Mouse (Mus musculus) urinary bladder, postnatal 4 days (tissue): ENCODE results near the gene Trmt61a.
"Not testable (repeated sequence)": the region's sequence is repeated elsewhere in the genome, so short reads cannot be mapped to it uniquely, and the experiment has no call there.

Experiments used
- DNase-seq, 2 experiments: peaks; one replicate each; pipeline ENCODE4 v3.0.0; 2021 to 2022; ENCODE audit warnings: low spot score in 2 of 2

Gene Trmt61a

DNA sequence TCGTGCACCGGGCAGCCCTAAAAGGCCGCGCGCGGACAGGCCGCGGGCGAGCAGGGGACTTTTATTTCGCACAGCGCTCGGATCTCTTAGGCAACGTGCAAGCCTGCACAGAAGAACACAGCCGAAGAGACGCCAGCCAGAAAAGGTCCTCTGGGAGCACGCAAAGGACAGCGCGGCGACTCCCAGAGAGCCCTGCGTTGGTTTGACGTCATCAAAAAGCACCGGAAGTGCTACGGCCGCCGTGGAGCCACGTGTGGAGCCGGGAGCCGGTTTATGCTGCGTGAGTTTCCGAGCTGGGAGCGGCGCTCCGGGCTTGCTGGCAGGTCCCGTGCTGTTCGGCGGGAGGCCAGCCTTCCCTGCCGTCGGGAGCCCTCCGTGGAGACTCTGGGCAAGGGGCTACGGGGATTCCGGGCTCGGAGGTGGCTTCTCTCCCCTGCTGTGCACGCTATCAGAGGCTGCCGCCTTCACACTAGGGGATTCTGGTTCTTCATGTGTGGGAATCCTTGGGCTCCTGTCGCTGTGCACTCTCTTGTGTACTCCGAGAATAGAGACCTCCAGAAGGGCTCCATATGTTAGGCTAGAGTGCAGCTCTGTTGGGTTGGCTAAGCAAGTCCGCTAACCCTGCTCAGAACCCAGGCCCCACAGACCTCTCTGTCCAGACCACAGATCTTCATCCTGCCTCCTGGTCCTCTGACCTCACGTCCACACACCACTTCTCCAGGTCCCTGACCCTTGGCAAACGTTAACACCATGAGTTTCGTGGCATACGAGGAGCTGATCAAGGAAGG lies at the start of gene Trmt61a:
Trmt61a (plus strand) TSS at position 224 of the 788 bp plus-strand sequence.
- peak; percentile 83 to 92 for DNase-seq

DNA sequence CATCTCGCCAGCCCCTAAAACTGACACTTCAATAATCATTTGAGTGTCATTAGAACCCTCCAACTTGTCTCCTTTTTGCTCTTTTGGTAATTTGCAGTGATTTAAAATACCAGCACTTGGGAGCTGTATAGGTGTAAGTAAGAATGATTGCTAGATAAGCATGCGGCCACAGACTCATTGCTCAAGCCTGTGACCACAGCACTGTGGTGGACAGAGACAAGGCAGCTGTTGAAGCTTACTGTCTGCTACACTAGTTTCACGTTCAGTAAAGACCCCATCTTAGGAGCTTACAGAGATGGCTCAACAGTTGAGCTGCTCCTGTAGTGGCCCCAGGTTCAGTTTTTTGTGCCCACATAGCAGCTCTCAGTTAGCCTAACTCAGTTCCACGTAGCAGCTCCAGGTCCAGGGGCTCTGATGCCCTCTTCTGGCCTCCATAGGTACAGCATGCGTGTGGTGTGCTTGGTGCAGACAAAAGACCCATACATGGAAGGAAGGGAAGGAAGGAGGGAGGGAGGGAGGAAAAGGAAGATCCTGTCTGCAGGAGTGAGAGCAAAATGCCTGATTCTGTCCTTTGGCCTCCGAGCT lies 29.8 kb upstream of the Trmt61a start:
- peak; percentile 48 to 66 for DNase-seq

DNA sequence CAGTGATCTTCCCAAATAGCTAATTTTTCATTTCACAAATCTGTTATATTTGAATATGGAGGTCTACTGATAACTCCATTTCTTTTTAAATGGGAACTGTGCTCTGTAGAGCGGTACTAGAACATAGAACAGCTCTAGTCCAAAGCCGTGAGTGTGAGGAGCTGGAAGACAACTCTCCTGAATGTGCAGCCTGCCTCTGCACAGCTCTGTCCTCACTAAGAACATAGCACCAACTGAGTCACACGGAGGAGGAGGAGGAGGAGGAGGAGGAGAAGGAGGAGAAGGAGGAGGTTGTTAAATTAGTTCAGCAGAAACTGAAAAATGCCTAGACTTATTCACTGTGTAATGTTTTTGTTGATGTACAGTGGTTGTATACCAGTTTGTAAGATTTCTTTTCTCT lies 25.0 kb upstream of the Trmt61a start:
- no peak for DNase-seq

DNA sequence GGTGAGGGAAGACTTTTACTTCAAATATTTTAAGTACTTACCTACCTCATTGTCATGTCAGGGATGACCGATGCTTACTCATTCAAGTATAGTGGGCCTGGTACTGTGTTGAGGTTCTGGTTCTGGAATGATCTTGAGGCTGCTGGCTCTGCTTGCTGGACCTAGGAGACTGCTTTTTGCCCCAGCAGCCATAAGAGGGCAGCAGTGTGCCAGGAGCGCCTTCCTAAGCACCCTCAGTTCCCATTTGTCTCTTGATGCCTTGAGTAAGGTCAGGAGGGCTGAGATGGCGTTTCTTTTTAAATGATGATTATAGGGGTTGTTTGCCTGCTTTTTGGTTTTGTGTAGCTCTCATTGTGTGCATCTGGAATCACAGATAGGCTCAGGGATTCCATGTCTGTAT lies 24.5 kb upstream of the Trmt61a start:
- DNase-seq = peak in 1 of 2 experiments; percentile 46

DNA sequence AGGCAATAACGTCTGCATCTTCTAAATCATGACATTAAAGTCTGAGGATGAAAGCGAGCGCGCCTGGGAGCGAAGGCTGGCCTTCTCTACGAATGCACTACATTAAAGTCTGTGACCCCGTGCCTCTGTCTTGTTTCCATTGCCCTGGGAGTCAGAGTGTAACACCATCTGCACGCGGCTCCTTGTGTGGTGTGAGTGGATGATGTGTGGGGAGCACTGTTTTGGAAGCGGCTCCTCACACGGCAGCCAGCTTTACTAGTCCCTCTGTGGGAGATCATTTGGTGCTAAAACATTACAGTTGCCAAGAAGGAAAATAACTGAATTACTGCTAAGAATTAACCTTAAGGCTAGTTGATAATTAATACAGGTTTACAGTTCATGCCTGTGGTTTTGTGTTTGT lies 22.2 kb upstream of the Trmt61a start:
- DNase-seq = no peak

DNA sequence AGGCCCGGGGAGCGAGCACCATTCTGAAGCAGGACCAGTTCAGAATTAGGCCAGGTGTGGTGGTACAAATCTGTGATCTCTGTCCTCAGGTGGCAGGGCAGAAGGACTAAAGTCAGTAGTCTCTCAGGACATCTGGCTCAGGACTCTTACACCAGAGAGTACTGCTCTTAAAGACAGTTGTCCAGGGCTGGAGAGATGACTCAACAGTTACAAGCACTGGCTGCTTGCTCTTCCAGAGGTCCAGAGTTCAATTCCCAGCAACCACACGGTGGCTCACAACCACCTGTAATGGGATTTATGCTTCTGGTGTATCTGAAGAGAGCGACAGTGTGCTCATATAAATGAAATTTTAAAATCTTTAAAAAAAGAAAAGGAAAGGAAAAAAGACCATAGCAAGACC lies 18.6 kb upstream of the Trmt61a start:
- DNase-seq = no peak

DNA sequence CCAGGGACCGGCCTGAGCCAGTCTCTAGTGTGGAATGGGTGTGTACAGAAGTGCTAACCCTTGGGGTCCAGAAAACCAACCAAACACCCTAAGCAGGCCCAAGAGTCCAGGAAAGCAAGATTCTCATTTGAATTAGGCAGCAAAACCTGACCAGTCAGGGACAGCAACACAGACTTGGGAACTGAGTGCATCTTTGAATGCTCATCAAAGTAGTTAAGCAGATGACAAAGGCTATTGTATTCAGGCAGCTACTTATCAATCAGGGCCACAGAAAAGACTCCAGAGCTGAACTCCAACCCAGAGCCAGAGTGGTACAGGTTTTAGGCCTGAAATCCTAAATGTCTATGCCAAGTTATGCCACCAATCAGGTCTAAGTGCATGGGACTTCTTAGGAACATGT lies 17.3 kb upstream of the Trmt61a start:
- DNase-seq = no peak

DNA sequence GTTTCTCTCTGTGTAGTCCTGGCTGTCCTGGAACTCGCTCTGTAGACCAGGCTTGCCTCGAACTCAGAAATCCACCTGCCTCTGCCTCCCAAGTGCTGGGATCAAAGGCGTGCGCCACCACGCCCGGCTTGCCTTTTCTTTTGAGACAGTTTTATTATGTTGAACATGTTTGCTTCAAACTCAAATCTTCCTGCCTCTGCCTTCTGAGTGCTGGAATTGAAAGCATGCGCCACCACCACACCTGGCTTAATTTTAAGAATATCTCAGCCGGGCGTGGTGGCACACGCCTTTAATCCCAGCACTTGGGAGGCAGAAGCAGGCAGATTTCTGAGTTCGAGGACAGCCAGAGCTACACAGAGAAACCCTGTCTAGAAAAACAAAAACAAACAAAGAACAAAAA lies 16.4 kb upstream of the Trmt61a start:
- not testable (repeated sequence) for DNase-seq

DNA sequence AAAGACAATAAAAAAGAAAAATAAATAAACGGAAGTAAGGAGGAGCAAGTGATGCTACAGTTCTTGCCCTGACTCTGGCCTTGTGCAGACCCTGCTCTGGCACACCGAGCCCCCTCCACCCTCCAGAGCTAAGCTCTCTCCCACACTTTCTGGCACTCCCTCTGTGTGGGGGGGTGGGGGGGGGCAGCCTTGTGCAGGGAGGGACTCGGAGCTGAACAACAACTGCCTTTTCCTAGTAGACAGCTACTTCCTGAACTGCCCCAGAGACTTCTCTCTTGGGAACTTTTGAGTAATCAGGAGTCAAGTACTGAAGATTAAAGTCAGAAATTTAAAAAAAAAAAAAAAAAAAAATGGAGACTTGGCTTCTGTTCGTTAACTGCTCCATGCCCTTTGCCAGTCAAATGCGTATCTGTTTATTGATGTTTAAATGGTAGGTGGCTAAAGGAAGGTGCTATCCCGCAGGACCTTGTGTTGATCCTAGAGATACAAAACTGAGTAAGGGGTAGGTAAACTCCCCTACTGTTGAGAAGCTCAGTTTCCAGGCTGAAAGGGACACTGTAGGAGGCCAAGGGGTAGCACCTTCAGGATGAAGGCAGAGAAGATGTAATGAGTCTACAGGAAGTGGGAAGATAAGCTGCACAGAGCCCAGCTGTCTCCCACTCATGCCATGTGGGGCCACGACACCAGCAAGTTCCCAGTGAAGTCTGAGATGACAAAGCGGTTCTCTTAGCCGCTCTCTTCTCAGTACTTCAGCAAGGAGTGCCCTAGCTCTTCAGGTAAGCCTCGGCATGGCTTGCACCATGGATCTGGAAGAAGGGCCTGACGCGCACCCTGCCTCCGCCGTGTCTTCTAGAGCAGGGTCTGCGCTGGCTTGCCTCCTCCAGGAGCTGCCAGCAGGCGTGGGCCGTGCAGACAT lies 14.4 kb upstream of the Trmt61a start:
- no peak for DNase-seq

DNA sequence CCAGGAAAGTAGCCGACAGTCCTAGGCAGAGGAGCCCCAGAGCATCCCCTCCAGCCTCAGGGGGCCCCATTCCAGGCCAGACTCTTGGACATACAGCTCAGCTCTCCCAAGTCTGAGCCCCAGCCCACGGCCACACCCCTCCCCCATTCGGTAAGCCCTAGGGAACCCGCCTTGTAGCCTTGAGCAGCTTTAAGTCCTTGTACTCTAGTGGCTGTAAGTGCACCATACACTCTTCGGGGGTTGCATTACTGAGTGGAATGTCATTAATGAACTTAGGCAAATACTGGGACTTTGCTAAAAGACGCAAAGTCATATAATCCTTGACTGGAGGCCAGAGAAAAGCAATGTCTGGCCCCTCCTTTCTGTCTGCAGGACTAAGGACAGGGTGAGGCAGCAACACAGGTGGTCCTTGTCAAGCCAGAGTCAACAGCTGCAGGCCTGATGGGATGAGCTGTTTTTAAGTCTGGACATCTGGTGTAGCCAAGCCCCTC lies 13.7 kb upstream of the Trmt61a start:
- DNase-seq = peak in 1 of 2 experiments; percentile 76

DNA sequence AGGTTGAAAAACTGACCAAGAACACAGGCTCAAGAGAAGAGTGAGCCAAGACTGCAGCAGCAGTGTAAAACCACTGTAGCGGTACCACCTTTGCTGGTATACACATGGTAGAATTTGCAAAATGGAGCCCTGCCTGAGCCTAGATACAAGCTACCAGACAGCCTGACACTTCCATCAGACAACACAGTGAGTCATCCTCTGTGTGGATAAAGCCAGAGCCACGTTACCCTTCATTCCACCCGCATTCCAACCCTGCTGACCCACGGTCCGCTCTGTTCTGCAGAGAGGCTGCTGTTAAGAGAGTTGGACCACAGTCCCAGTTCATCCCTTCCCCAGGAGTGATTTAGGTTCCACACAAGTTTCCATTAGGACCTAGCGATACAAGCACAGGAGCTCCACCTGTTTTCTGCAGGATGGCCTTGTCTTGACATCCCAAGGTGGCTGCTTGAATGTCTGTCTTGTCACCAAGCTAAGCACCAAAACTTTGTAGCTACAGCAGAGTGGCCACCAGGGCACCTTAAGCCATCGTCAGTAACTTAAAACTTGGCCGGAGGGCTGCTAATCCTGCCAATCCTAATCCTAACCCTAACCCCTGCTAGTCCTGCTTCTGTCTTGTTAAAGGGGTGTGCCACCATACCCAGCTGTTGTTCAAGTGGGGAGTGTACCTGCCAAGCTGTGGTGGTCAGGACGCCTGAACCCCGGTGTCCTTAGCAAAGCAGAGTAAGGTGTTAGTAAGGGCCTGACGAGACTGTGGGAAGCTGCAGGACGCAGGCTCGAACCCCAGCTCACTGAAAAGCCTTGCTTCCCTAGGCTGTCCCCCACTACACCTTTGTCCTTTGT lies 12.6 kb upstream of the Trmt61a start:
- DNase-seq = no peak

DNA sequence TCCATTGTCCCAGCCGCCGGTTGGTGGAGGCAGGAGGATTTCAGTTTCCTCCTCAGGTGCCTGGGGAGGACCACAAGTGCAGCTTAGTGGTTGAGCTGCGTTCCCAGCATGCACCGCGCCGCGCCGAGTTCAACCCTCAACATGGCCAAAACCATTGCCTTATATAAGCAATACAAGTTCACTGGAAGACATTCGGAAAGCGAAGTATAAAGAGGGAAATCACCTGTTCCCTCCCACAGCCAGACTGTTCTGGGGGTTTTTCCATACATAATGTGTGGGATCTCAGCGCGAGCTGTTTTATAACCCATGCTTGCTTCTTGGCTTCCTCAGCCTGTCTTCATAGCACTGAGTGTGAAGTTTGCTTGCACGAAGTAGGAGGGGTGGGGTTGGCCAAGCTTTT lies 11.5 kb upstream of the Trmt61a start:
- no peak for DNase-seq

DNA sequence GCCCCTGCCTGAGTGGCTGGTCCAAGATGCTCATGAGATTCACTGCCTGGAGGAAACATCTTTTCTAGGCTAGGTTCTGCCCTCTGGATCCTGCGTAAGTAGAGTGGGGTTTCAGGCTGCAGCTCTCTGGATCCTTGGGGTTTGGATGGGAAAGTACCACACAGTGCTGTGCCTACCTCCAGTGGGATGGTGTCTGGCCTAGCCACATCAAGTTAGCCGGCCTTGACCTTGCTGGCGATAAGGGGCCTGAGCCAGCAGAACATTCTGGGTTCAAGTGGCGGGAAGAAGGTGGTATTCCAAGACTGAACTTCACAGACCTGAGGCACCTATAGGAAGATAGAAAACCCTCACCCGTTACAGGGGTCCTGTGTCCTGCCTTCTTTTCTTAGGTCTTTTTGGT lies 10.5 kb upstream of the Trmt61a start:
- DNase-seq = no peak

DNA sequence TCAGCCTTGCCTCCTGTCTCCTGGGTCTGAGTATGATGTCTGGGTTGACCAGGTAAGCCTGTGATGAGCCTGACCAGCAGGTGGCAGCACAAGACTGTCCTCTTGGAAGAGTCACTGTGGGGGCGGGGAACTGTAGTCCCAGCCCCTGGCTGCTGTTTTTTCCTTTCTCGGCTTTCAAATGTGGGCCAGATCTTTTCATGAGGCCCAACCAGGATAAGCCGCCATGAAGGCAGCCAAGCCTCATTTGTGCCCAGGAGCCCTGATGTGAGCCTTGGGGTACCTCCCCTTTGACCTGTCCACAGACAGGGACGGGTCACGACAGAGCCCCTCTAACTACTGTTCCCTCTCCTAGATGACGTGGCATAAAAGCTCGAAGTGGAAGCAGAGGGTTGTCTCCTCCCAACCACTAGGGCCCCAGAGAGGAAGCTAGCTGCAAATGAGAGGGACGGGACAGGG lies 9.4 kb upstream of the Trmt61a start:
- peak; percentile 89 to 98 for DNase-seq

DNA sequence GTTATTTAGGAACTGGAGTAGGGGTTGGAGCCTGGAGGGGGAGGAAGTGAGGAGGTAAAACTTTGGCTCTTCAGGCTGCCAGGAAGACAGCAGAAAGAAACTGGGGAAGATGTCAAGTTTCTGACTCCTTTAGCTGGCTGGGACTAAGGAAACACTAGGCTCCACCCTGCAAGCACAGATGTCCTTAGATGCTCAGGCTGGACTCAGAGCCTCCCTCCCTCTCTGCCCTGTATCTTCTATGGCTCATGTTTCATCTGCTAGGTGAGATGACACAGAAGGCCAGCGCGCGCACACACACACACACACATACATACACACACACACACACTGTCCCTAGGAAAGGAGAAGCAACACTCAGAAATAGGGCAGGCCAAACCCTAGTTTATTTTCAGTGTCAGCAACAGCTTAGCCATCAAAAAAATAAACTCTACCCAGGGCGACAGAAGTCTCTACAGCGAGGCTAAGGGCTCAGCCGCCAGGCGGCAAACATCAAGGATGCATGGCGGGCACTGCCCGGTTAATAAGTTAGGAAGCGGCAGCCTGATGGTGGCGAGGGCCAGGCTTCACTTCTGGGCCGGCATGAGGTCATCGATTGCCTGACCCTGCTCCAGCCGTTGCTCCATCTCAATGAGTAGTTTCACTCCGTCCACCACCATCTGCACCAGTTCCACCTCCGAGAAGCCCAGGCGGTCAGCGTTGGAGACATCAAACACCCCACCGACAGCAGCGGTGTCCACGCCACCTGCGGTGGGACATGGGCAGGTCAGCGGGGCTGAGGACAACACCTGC lies 8.7 kb upstream of the Trmt61a start:
- peak in 1 of 2 experiments; percentile 56 for DNase-seq

DNA sequence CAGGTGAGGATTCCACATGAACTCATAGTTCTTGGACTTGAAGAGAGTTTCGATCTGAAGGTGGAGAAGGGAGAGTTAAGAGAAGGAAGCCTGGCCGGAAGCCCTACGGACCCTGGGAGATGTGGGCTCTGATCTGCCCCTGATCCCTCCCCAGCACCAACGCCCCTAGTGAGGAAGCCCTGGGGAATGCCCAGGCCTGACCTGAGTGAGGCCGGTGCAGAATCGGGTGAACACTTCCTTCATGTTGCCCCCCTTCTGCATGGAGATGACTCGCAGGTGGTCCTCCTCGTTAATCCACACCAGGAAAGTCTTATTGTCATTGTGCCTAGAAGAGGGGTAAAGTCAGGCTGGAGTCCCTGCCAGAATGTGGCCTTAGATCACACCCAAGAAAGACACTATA lies 7.9 kb upstream of the Trmt61a start:
- DNase-seq = no peak

DNA sequence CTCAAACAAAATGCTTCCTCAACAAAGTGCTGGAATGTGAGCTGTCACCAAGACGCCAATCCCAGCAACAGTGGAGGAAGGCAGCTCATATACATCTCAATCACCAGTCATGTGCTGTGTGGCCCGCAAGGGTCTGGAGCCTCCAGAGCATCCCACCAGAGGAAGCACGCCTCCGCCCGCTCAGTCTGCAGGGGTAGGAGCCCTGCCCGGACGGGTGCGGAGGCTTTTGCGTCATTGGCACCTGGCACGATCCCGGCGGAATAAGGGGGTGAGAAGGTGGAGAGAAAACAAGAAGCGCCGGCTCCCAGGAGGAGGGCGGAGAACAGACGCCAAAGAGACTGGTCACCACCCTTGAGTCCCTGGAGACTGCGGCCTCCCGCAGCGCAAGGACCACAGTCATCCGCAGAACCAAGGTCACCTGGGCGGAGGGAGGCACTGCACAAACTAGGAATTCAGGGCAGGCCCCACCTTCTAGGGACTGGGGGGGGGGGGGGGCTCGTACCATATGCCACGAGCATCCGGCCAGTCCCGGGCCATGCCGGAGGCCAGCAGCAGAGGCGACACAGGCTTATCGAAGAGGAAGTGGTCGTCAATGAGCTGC lies 7.4 kb upstream of the Trmt61a start:
- DNase-seq = peak in 1 of 2 experiments; percentile 60

DNA sequence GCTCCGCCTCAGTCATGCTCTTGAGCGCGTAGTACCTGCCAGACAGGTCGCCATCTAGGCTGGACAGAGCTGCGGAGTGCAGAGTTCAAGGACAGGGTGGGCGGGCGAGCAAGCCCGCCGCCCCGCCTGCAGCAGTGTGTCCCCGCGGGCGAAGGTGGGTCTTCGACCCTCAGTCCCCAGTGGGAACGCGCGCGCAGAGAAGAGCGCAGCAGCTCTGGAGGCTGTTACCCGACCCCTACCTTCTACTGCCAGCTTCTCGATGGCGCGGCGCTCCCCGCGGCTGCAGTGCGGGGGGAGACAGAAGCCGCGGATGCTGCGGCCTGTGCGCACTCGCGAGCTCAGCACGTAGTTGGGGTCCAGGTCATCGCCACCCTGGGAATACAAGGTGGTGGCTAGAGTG lies 6.9 kb upstream of the Trmt61a start:
- DNase-seq = no peak

DNA sequence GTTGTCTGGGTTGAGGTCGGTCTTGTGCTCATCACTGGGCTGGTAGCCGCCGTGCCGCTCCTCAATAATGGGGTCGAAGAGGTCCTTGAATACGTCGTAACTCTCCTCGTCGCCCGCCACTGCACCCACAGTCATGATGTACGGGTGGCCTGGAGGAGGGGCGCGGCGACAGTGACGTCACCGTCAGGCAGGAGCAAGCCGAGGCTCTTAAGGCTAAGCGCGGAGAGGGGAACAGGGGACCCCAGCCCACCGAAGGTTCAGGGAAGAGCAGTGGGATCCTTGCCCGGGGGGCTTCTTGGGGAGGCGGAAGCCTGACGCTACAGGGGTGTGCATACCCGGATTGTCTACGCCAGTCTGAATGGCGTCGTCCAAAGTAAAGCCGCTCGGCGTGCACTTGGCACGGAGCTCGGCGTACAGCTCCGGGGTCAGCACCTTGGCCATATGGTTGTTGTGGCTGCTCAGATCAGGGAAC lies 6.4 kb upstream of the Trmt61a start:
- DNase-seq = peak; percentile 39 to 69

DNA sequence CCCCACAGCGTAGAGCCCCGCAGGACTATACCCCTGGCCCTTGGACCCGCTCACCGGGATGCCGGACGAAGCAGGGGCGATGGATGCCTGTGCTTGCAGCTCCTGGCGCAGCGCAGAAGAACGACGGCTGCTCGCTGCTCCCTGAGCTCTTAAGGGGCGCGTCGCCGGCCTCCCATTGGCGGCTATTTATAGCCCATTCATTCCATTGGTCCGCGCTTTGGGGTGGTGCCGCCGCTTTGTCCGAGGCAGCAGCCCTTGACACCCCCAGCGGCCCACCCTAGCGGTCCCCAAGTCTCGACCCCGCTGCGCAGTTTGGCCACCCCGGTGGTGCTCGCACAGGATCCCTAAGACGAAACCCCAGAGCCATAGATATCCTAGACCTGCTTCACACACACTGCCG lies 5.7 kb upstream of the Trmt61a start, which contains the start of gene Ckb:
Ckb (minus strand) TSS at position 163 of the 400 bp plus-strand sequence.
- peak; percentile 78 to 80 for DNase-seq
